Mouse (Mus musculus): Measurements from ENCODE around the gene Cnnm2.

GRCm38 (mm10) chr19:46873924-46874323 lies 112.5 kb downstream of the Cnnm2 start:
- TF ChIP-seq CTCF (IDR thresholded peaks at IDR 0.05; ENCODE audit: low read depth, low read length) (no peak), POLR2A (IDR thresholded peaks at IDR 0.05; ENCODE audit: borderline replicate concordance, low read depth, low read length) (no peak)

Data from bone marrow macrophage, adult 2 months (primary cell).